Mouse (Mus musculus) myocyte (in vitro differentiated cells): ENCODE results near the gene Fam19a1.

Experiments used
- CEBPB ChIP-seq: IDR thresholded peaks from 2 replicates; pipeline ENCODE4 v1.6.1; 2011; ENCODE audit warnings: mild to moderate bottlenecking, moderate library complexity; ENCODE audit not compliant: poor library complexity, insufficient read depth, severe bottlenecking
- E2F4 ChIP-seq: IDR thresholded peaks from one replicate; pipeline ENCODE4 v1.6.1; 2011; ENCODE audit warnings: mild to moderate bottlenecking, control low read depth, moderate library complexity; ENCODE audit not compliant: insufficient read depth
- POLR2A ChIP-seq: IDR thresholded peaks from one replicate; pipeline ENCODE4 v1.6.1; 2011; ENCODE audit warnings: low read depth, mild to moderate bottlenecking, control low read depth, moderate library complexity; ENCODE audit not compliant: insufficient read length
- REST ChIP-seq: IDR thresholded peaks from one replicate; pipeline ENCODE4 v1.6.1; 2011; ENCODE audit warnings: mild to moderate bottlenecking, control low read depth, moderate library complexity; ENCODE audit not compliant: insufficient read depth, insufficient read length

DNA sequence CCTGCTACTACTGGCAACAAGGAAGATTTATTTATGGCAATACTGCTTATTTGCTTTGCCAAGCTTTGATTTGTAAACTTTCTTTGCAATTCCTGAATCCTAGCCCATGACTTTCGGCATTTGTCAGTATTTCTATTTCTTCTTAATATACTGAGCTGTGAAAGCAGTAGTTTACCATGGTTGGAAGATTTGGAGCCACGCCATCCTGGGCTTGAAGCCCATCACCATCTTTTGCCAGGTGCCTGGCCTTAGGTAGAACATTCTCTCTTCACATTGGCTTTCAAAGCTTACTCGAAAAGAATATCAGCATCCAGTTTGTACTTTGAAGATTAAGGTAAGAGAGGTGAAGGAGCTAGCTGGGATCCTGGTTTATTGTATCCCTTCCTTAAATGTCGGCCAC, 334.5 kb downstream of the Fam19a1 start:
- TF ChIP-seq CEBPB, result no peak
- TF ChIP-seq E2F4, result no peak
- no peak for TF ChIP-seq POLR2A
- TF ChIP-seq REST, result no peak
